Mouse (Mus musculus) midbrain, embryonic 15.5 days (tissue): ENCODE measurements around the gene Slc25a19. TPM values are rescaled to one million over a fixed set of nuclear protein-coding genes. Genes with fewer than 3 reads are reported as not detected.

Source experiments
- ATAC-seq: fragments of 200-750 bp; cut with Nextera tagmentation; replicated peaks from 2 replicates; pipeline ENCODE4 v1.8.0; 2017; ENCODE audit warnings: moderate TSS enrichment
- H3K27ac ChIP-seq: fragments of 300-500 bp; sonication (generic); 2 replicates; pipeline ENCODE4 v1.5.1; 2015; ENCODE audit warnings: mild to moderate bottlenecking, inconsistent platforms
- H3K27me3 ChIP-seq: fragments of 300-500 bp; sonication (generic); replicated peaks from 2 replicates; pipeline ENCODE4 v1.6.1; 2015; ENCODE audit warnings: inconsistent platforms
- H3K36me3 ChIP-seq: fragments of 300-500 bp; sonication (generic); replicated peaks from 2 replicates; pipeline ENCODE4 v1.6.1; 2015; ENCODE audit warnings: inconsistent platforms
- H3K4me1 ChIP-seq: fragments of 300-500 bp; sonication (generic); 2 replicates; pipeline ENCODE4 v1.6.1; 2015; ENCODE audit warnings: inconsistent platforms
- H3K4me2 ChIP-seq: fragments of 300-500 bp; sonication (generic); 2 replicates; pipeline ENCODE4 v1.6.1; 2015; ENCODE audit warnings: inconsistent platforms, mild to moderate bottlenecking, moderate library complexity
- H3K4me3 ChIP-seq: fragments of 300-500 bp; sonication (generic); 2 replicates; pipeline ENCODE4 v1.5.1; 2015; ENCODE audit warnings: mild to moderate bottlenecking, inconsistent platforms
- H3K9ac ChIP-seq: fragments of 300-500 bp; sonication (generic); 2 replicates; pipeline ENCODE4 v1.6.1; 2015; ENCODE audit warnings: mild to moderate bottlenecking, inconsistent platforms
- H3K9me3 ChIP-seq: fragments of 300-500 bp; sonication (generic); 2 replicates; pipeline ENCODE4 v1.6.1; 2016; ENCODE audit warnings: inconsistent platforms
- whole genome bisulfite sequencing: fragments of 180-500 bp; shearing (Covaris S2); methylation state at CpG from one replicate; pipeline ENCODE4 v1.1.7; 2015; ENCODE audit warnings: mixed read lengths; 5-methylcytosine and 5-hydroxymethylcytosine counted together
- polyA plus RNA-seq: library from polyadenylated mRNA; unstranded; fragments of >200 nt; fragmentation: Nextera tagmentation; extraction: Ambion mirVana; gene quantifications from 2 replicates; pipeline ENCODE4 v1.2.1, GENCODE M21; 2015

Slc25a19 gene
- 43.5 and 44.5 TPM in 2 replicates for polyA plus RNA-seq

DNA sequence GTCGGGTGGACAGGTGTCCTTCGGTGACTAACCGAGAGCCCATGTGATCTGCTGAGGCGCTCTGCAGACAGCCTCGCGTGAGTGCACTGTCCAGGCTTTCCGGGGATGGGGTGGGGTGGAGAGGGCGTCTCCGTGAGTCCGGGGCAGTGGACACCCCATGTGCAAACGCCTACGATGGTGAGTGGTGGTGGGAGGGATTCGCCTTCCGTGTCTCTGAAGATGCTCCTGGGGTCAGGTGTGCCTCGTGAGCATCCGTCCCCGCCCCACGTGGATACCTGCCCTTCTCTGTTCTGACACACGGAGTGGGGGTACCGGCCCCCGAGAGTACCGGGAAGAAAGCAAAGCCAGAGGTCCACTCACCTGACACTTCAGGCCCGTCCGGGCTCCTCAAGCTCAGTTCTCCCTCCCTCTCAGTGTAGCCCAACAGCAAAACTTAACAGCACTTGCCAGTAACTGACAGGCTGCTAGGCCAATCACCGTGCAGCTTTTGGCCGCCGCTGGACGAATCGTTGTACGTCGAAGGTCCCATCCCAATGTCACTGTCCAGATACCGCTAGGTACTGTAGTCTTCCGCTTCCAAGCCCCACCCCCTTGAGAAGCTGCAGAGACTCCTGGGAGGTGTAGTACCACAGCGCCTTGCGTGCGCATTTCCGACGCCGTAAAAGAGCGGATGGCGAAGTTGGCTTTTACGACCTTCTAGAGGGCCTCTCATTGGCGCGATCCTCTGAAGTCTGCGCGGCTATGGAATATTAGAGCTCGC is at the start of gene Slc25a19:
Gene Slc25a19 (minus strand): TSS at position 591 of the 760 bp plus-strand sequence.
- H3K27ac ChIP-seq, result peak within 1 kb of the TSS; percentile 63
- peak within 1 kb of the TSS; percentile 61 for H3K9ac ChIP-seq
- H3K36me3 ChIP-seq, result peaks cover 4% of the 10 kb centered on the region; the same call in 1 of the 2 replicates
- under 1% methylated on average over 47 of the region's 47 CpGs for WGBS
- no peaks in the 10 kb centered on the region for H3K27me3 ChIP-seq
- H3K4me2 ChIP-seq, result peak within 1 kb of the TSS; percentile 84
- peak; percentile 99 for ATAC-seq
- peaks cover 9% of the 10 kb centered on the region for H3K4me1 ChIP-seq
- no peaks in the 10 kb centered on the region for H3K9me3 ChIP-seq
- H3K4me3 ChIP-seq, result peak within 1 kb of the TSS; percentile 71

DNA sequence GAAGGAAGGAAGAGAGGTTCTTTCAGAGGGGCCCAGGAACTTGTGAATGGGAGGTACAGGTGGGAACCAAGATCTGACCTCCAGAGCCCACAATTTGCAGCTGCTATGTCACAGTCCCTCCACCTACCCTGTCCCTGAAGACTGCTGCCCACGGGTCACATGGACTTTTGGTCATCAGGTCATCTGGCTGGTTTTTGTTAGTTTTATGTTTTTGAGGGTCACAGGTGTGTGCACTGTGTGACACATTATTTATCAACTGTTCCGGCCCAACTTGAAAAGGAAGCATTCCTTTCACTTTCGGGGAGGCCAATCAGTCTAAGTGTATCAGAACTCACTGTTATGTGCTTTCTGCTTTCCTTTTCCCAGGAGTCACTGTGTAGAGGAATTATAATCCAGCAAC is 49.4 kb upstream of the Slc25a19 start:
- Histone ChIP-seq H3K4me2 (no peak overlapping the region), H3K9ac (no peak overlapping the region), H3K27ac (no peak overlapping the region), H3K36me3 (peaks cover 5% of the 10 kb centered on the region; the same call in 1 of the 2 replicates), H3K27me3 (no peaks in the 10 kb centered on the region), H3K4me1 (peaks cover 15% of the 10 kb centered on the region), H3K9me3 (no peaks in the 10 kb centered on the region), H3K4me3 (no peak overlapping the region)
- WGBS, result 94% methylated on average over 3 of the region's 3 CpGs
- no peak for ATAC-seq

DNA sequence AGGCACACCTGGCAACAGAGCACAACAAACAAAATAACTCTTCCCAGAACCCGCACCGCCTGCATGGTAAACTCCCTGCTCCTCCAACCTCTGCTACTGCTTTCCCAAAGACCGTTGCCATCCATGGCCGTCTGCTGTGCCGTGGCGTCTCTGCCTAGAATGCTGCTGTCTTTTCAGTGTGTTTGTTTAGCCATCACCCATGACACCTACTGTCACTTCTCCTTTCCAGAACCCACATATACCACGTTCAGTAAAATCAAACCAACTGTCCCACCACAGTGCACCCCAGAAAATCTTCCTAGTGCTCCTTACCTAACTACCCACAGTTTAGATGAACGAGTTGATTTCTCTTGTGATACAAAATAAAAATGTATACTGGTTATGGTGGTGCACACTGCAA is 48.6 kb upstream of the Slc25a19 start:
- H3K27me3 ChIP-seq, result no peaks in the 10 kb centered on the region
- WGBS, result 93% methylated on average over 8 of the region's 8 CpGs
- peaks cover 5% of the 10 kb centered on the region; the same call in 1 of the 2 replicates for H3K36me3 ChIP-seq
- no peaks in the 10 kb centered on the region for H3K9me3 ChIP-seq
- H3K4me3 ChIP-seq, result no peak overlapping the region
- H3K4me1 ChIP-seq, result peaks cover 15% of the 10 kb centered on the region
- no peak for ATAC-seq
- no peak overlapping the region for H3K4me2 ChIP-seq
- H3K9ac ChIP-seq, result no peak overlapping the region
- H3K27ac ChIP-seq, result no peak overlapping the region

DNA sequence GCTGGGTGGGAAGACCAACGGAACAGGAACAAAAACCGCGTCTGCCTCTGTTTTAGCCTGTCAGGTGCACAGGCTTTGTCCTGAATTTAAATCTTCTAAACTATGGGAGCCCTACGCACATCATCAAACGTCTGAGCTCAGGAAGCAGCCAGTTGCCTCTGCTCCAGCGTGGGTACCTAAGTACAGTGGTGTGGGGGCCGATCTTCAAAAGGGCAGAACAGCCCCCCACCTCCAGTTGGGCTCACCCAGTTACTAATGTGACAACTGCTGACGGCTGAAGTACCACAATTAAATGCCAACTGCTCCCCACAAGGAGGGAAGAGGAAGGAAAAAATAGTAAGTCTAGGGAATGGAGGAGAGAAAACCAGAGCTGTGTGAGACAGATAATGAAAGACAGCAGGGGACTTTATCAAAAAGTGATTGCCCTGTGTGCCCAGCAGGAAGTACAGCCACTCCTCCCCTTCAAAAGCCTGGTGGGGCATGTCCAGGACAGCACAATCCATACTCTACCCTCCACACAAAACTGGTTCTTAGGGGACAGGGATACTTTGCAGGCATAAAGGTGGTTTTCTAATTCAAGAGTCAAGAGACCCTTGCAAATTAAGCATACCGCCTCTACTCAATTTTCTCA is 46.3 kb upstream of the Slc25a19 start:
- Histone ChIP-seq H3K9ac (no peak overlapping the region), H3K36me3 (peaks cover 5% of the 10 kb centered on the region; the same call in 1 of the 2 replicates), H3K27me3 (no peaks in the 10 kb centered on the region), H3K4me1 (peaks cover 19% of the 10 kb centered on the region), H3K4me2 (no peak overlapping the region), H3K27ac (no peak overlapping the region; the same call in 1 of the 2 replicates), H3K9me3 (no peaks in the 10 kb centered on the region), H3K4me3 (no peak overlapping the region)
- ATAC-seq, result no peak
- 57% methylated on average over 9 of the region's 9 CpGs for WGBS

- ATAC-seq, result no peak
- WGBS, result 84% methylated on average over 9 of the region's 9 CpGs
- Histone ChIP-seq H3K27ac (no peak overlapping the region; the same call in 1 of the 2 replicates), H3K27me3 (no peaks in the 10 kb centered on the region), H3K36me3 (peaks cover 4% of the 10 kb centered on the region; the same call in 1 of the 2 replicates), H3K4me1 (peaks cover 19% of the 10 kb centered on the region), H3K4me2 (no peak overlapping the region), H3K9me3 (no peaks in the 10 kb centered on the region), H3K9ac (no peak overlapping the region), H3K4me3 (no peak overlapping the region)
Observed at GRCm38 (mm10) chr11:115673471-115674234, 45.6 kb upstream of the Slc25a19 start.

- no peak overlapping the region for H3K9ac ChIP-seq
- H3K27me3 ChIP-seq, result no peaks in the 10 kb centered on the region
- no peaks in the 10 kb centered on the region for H3K9me3 ChIP-seq
- no peak overlapping the region for H3K27ac ChIP-seq
- H3K4me3 ChIP-seq, result no peak overlapping the region
- H3K4me2 ChIP-seq, result no peak overlapping the region
- no peak for ATAC-seq
- H3K36me3 ChIP-seq, result no peaks in the 10 kb centered on the region
- WGBS, result 79% methylated on average over 7 of the region's 7 CpGs
- H3K4me1 ChIP-seq, result peaks cover 19% of the 10 kb centered on the region
Observed at GRCm38 (mm10) chr11:115672226-115672987, 44.3 kb upstream of the Slc25a19 start.

GRCm38 (mm10) chr11:115670451-115671050 is 42.5 kb upstream of the Slc25a19 start:
- H3K4me1 ChIP-seq, result peaks cover 19% of the 10 kb centered on the region
- no peak overlapping the region for H3K9ac ChIP-seq
- H3K9me3 ChIP-seq, result no peaks in the 10 kb centered on the region
- H3K27ac ChIP-seq, result no peak overlapping the region
- 30% methylated on average over 5 of the region's 5 CpGs for WGBS
- no peaks in the 10 kb centered on the region for H3K27me3 ChIP-seq
- no peak overlapping the region for H3K4me3 ChIP-seq
- H3K4me2 ChIP-seq, result no peak overlapping the region
- ATAC-seq, result no peak
- H3K36me3 ChIP-seq, result no peaks in the 10 kb centered on the region

DNA sequence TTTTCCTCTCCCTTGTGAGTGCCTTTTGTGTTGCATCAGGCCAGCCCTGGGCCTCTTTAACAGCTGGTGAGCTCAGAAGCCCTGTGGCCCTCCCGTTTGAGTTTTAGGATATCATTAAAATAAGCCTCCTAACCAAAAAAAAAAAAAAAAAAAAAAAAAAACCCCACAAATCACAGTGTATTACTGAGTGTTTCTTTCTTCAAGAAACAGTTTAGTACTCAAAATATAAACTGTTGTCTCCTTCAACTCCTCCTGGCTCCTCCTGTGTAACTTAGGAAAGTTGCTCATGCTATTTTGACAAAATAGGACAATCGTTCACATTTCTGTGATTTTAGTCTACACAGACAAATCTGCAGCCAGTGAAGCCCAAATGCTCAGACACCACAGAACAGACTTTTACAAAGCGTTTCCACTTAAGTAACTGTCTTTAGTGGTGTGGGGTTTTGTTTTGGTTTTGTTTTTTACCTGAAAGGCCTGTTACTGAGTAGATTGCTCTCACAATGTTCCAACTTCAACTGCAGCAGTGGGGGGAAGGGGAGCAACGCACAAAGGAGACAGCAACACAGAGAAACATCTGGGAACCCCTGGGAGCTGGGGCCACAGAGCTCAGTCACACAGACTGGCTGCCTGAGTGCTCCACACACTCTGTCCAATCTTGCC is 35.7 kb upstream of the Slc25a19 start:
- Histone ChIP-seq H3K4me1 (no peaks in the 10 kb centered on the region), H3K4me3 (no peak overlapping the region), H3K4me2 (no peak overlapping the region), H3K9me3 (no peaks in the 10 kb centered on the region), H3K27ac (no peak overlapping the region), H3K27me3 (no peaks in the 10 kb centered on the region), H3K36me3 (no peaks in the 10 kb centered on the region), H3K9ac (no peak overlapping the region)
- 64% methylated on average over 4 of the region's 4 CpGs for WGBS
- no peak for ATAC-seq

- H3K27ac ChIP-seq, result no peak overlapping the region
- H3K36me3 ChIP-seq, result no peaks in the 10 kb centered on the region
- no peaks in the 10 kb centered on the region for H3K27me3 ChIP-seq
- no peak overlapping the region for H3K4me2 ChIP-seq
- no peak for ATAC-seq
- no peak overlapping the region for H3K9ac ChIP-seq
- no peak overlapping the region for H3K4me3 ChIP-seq
- 98% methylated on average over 4 of the region's 4 CpGs for WGBS
- no peaks in the 10 kb centered on the region for H3K4me1 ChIP-seq
- no peaks in the 10 kb centered on the region for H3K9me3 ChIP-seq
Observed at GRCm38 (mm10) chr11:115660376-115660775, 32.3 kb upstream of the Slc25a19 start.

DNA sequence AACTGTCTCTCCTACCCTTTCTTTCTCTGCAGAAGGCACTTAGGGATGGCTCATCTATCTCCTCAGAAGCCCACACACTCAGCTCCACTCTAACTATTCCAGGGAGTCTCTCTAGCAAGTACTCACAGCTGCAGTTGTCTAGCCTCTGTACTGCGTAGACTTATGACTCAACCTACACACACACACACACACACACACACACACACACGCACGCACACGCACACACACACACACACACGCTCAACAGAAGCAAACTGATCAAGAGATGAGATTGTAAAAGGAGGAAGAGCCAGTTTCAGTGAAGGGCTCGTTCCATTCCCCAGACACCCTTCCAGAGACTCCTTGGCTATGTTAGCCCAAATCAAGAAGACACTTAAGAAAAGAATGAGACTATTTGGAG is 30.4 kb upstream of the Slc25a19 start:
- Histone ChIP-seq H3K27ac (no peak overlapping the region), H3K9me3 (no peaks in the 10 kb centered on the region), H3K27me3 (no peaks in the 10 kb centered on the region), H3K4me2 (no peak overlapping the region), H3K36me3 (peaks cover 5% of the 10 kb centered on the region; the same call in 1 of the 2 replicates), H3K4me3 (no peak overlapping the region), H3K4me1 (no peaks in the 10 kb centered on the region), H3K9ac (no peak overlapping the region)
- ATAC-seq, result no peak
- WGBS, result 93% methylated on average over 6 of the region's 6 CpGs

DNA sequence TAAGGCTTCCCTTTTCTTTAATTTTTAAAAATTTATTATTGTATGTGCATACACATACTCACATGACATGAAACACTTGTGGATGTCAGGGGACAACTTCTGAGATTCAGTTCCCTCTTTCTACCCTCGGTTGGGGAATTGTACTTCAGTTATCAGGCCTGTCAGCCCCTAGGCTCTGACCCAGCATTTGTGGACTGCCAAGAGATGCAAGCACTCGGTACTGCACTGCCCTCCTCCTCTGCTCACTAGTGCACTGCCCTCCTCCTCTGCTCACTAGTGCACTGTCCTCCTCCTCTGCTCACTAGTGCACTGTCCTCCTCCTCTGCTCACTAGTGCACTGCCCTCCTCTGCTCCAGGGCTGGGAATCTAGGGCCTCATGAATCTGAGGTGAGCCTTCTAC is 26.0 kb upstream of the Slc25a19 start:
- H3K9me3 ChIP-seq, result no peaks in the 10 kb centered on the region
- no peak overlapping the region for H3K9ac ChIP-seq
- WGBS, result 74% methylated on average over 2 of the region's 2 CpGs
- no peak overlapping the region for H3K27ac ChIP-seq
- no peak for ATAC-seq
- no peak overlapping the region for H3K4me2 ChIP-seq
- no peaks in the 10 kb centered on the region for H3K27me3 ChIP-seq
- no peak overlapping the region for H3K4me3 ChIP-seq
- H3K36me3 ChIP-seq, result peaks cover 5% of the 10 kb centered on the region; the same call in 1 of the 2 replicates
- H3K4me1 ChIP-seq, result no peaks in the 10 kb centered on the region
